Mouse (Mus musculus) retina, postnatal 7 days (tissue): Measurements from ENCODE around the gene N4bp2l2.
"Not testable (repeated sequence)": the region's sequence is repeated elsewhere in the genome, so short reads cannot be mapped to it uniquely, and the experiment has no call there.

Experiments
- DNase-seq: peaks from one replicate; pipeline ENCODE4 v3.0.0-alpha.2; 2012; ENCODE audit warnings: low read depth, low spot score

Gene N4bp2l2

GRCm38 (mm10) chr5:150666133-150666739 lies at the start of gene N4bp2l2:
TSS of gene N4bp2l2 (minus strand) at chr5:150666183.
- not testable (repeated sequence) for DNase-seq

- no peak for DNase-seq
These were observed 47.4 kb upstream of the N4bp2l2 start for GRCm38 (mm10) chr5:150713431-150713830.

GRCm38 (mm10) chr5:150711503-150711902 lies 45.5 kb upstream of the N4bp2l2 start:
- DNase-seq = no peak

GRCm38 (mm10) chr5:150707181-150707580 lies 41.2 kb upstream of the N4bp2l2 start:
- DNase-seq = not testable (repeated sequence)

DNA sequence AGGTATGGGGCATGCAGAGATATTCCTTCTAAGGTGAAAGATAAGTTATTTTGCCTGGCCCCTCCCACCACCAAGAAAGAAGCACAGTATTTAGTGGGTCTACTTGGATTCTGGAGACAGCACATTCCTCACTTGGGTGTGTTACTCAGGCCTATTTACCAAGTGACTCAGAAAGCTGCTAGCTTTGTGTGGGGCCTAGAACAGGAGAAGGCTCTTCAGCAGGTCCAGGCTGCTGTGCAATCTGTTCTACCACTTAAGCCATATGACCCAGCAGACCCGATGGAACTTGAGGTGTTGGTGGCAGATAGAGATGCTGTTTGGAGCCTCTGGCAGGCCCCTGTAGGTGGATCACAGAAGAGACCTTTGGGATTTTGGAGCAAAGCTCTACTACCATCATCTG lies 40.7 kb upstream of the N4bp2l2 start:
- not testable (repeated sequence) for DNase-seq

- peak; percentile 16 for DNase-seq
These were observed 36.7 kb upstream of the N4bp2l2 start for GRCm38 (mm10) chr5:150702714-150703113.

- DNase-seq = no peak
These were observed 27.3 kb upstream of the N4bp2l2 start for GRCm38 (mm10) chr5:150693277-150693676.

GRCm38 (mm10) chr5:150690685-150691084 lies 24.7 kb upstream of the N4bp2l2 start:
- no peak for DNase-seq

- not testable (repeated sequence) for DNase-seq
These were observed 16.9 kb upstream of the N4bp2l2 start for GRCm38 (mm10) chr5:150682862-150683261.

GRCm38 (mm10) chr5:150674866-150675265 lies 8.9 kb upstream of the N4bp2l2 start:
- no peak for DNase-seq

DNA sequence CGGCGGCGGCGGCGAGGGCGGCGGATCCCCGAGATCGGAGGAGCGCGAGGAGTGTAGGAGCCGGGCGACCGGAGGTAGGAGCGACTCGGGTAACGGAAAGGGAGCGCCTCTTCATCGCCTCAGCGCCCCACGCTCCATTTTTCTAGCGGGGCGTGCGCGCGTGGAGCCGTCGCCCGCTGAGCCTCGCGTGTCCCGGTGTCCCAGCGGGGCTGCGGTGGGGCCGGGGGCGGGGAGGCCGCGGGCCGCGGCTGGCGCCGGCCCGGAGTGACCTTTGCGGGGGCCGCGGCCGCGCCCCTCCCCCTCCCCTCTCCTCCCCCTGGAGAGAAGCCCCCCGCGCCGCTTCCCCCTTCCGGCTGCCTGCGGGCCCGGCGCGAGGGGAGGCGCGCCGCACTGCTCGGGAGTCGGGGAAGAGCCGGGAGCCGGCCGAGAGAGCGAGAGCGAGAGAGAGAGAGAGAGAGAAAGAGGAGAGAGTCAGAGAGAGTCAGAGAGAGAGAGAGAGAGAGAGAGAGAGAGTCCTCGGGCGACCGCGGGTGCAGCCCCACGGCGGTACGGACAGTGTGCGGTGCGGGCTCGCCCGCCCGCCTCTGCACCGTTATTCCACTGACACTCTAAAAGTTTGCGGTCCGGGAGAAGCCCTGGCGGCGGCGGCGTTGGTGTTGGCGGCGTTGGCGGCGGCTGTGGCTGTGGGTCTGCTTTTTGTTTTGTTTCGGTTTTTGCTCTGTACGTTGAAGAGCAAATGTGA lies 8.1 kb upstream of the N4bp2l2 start:
- DNase-seq = peak; percentile 25

DNA sequence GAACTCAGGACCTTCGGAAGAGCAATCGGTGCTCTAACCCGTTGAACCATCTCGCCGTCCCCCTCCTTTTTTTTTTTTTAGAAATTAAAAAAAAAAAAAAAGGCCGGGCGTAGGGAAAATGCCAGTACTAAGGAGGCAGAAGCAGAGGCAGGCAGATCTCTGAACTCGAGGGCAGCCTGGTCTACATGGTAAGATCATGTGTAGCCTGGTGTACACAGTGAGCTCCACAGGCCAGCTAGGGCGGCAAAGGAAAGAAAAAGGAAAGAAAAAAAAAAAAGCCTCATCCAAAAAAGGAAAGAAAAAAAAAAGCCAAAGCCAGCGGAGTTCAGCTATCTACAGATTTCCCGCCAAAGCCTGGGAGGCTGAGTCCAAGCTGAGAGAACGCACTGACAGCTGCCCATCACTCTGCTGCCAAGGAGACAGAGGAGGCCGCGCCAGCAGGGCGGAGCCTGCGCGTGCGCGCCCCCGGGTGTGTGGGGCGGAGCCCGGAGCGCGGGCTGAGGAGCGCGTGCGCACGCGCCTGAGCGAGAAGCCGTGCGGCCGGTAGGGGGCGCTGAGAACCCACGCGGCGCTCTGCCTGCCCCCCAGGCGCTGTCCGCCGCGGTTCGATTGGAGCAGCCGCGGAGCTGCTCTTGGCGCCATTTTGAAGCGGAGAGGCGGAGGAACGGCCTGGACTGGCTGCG lies 7.3 kb upstream of the N4bp2l2 start, which contains the start of gene Pds5b:
Pds5b (plus strand) TSS at position 587 of the 683 bp plus-strand sequence.
- DNase-seq = peak; percentile 93

DNA sequence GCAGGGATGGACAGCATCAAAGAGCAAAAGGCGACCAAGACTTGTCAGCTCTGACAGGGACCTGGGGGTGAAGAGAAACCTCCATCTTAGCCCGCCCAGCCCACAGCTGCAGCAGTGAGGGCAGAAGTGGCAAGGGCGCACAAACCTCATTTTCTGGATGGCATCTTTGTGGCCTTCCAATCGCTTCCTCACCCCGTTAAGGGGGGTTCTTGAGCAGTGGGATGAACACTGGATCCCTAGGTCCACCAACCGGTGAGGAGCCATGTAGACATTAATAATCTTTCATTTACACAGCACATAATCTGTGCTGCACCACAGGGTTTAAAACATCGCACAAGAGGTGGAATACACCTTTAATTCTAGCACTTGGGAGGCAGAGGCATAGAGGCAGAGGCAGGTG lies 6.4 kb upstream of the N4bp2l2 start:
- no peak for DNase-seq

GRCm38 (mm10) chr5:150668731-150669130 lies 2.7 kb upstream of the N4bp2l2 start:
- DNase-seq = no peak

DNA sequence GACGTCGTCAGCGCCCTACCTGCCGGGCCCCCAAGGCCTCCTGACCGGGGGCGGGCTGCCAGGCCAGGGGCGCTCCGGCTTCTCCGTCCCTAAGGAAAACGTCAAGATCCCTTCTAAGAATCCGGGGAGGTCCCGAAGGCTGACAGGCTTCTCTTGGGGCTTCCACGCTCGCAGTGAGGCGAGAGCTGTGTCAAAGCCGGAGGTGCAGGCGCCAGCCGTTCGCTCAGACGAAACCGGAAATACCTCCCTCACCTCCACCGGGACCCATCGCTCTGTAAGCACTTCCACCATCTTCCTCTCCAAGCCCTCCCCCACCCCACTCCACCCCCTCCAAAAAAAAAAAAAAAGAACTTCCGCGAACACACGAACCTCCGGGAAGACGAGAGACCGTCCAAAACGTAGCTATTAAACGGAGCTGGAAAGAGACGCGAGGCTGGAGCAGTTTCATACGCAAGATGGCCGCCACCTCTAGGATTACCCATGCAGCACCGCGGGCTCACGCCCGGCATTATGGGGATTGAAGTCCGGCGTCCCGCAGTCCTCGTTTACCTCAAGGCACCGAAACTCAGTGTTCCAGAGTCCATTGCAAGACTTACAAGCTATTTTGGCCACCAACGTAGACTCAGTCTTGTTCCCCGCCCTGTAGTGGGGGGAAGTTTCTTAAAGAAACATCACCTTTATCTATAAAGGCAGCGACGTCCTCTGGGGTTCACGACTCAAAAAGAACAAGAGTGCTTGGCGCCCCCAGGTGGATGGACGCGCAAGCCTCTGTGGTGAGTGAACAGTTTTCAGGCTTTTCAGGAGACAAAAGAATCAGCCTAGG lies 640 bp downstream of the N4bp2l2 start:
- DNase-seq = peak; percentile 91

DNA sequence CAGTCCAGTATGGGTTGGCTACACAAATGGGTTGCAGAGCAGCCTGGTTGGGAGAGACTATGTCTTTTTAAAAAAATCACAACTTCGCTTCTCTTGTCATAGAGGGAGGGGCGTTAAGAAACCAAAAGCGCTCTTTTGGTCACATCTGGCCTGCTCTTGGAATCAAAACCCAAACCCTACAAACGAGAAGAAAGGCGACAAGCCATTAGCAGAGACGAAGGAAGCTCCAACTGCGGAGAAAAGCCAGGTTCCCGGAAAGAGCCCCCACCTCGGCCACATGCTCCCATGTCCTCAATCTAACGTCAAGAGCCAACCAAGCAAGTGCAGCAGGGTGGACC lies 1.2 kb downstream of the N4bp2l2 start:
- DNase-seq = peak; percentile 9

DNA sequence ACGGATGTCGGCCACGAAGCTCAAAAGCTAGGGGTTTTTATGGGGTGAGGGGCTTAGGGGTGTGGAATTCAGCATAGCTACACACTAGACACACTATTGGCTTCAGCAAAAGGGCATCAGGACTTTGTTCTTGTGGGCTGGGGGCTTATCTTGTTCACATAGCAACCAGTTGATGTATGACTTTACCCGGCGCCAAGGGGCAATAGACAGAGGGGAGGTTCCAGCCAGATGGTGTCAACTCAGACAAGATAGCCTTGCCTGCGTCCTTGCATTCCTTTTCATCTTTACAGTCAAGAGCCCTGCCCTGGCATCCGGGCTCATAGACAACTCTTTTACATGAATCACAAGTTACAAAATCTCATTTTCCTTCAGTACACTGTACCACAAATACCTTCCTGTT lies 2.1 kb downstream of the N4bp2l2 start:
- DNase-seq = not testable (repeated sequence)

DNA sequence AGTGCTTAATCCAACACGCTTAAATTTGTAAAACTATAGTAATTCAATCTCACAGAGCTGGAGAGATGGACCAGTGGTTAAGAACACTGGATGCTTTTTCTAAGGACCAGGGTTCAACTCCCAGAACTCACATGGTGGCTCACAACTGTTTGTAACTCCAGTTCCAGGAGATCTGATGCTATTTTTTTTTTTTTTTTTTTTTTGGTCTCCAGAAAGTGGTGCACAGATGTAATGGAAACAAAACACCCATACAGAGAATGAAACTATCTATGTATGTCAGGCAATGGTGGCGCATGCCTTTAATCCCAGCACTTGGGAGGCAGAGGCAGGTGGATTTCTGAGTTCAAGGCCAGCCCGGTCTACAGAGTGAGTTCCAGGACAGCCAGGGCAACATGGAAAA lies 5.7 kb downstream of the N4bp2l2 start:
- not testable (repeated sequence) for DNase-seq

- not testable (repeated sequence) for DNase-seq
These were observed 6.6 kb downstream of the N4bp2l2 start for GRCm38 (mm10) chr5:150659425-150659824.

DNA sequence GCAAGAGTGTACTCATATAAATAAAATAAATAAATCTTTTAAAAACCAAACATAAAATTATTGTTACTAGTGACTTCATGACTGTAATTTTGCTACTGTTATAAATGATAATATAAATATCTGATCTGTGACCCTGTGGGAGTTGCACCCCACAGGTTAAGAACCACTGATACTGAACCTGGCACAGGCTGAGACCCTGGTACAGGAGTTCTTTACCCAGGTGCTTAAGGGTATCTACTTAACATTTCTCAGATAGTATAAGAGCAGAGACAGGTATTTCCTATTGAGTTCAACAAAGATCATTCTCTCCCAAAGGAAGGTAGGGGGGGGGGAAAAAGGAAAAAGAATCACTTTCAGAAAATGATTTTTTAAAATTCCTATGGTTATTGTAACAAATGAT lies 11.4 kb downstream of the N4bp2l2 start:
- no peak for DNase-seq

GRCm38 (mm10) chr5:150652578-150652977 lies 13.4 kb downstream of the N4bp2l2 start:
- no peak for DNase-seq

DNA sequence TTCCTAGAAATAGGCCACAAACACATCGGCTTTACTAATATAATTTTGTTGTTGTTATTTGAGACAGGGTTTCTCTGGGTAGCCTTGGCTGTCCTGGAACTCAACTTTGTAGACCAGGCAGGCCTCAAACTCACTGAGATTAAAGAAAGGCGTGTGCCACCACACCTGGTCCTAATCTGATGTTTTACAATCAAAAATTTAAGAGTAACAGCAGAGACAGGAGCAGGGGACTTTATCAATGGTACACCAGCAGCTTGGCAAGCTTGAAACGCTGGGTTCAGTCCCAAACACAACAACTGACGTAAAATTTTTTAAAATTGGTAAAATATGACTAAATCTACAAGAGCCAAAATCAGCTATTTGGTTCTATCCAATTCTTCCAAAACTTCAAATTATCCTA lies 21.1 kb downstream of the N4bp2l2 start:
- DNase-seq = no peak
